Mouse (Mus musculus): ENCODE results near the gene Ptov1. TPM values are rescaled to one million over a fixed set of nuclear protein-coding genes. Genes with fewer than 3 reads are reported as not detected.
"Not testable (repeated sequence)": the region's sequence is repeated elsewhere in the genome, so short reads cannot be mapped to it uniquely, and the experiment has no call there.

Ptov1 gene
- total RNA-seq, 2 experiments from 2014 or later: 251 to 269 TPM

DNA sequence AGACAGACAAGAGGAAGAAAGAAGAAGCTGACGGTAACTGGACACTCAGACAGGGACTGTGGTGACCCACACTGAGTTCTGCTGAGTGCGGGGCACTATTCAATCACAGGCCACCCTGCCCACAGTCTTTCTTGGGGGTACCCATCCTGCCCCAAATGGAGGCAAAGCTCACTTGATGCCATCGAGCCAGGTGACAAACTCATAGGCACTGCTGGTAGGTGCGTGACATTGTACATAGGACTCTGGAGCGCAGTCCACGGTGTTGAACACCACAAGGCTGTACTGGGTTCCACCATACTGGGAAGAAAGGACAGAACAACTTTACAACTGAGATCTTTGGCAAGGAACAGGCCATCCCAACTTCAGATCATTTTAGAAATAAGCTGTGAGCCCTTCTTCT, 22.0 kb upstream of the Ptov1 start:
- no peak for DNase-seq (ENCODE audit: extremely low spot score in 1 of 2, low spot score in 2 of 2)
- intact Hi-C loops (cut with DNase I): no loop called here

DNA sequence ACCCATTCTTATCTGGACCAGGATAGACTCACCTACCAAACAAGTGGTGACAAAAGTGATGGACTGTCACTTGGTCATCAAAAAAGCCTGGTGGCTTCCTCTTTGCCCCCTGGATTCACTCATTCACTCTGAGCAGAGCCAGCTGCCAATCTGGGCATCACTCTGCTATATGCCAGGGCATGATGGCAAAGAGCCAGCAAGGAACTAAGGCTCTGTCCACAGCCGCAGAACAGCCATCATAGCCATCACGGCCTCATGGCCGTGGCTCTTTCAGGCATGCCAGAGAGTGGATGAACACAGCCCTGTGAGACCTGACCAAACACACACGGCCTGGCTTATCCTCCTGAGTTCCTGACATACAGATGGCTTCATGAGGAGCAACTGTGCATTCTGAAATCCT, 21.1 kb upstream of the Ptov1 start:
- intact Hi-C loops (cut with DNase I): no loop called here
- peak in 1 of 2 experiments; percentile 49 for DNase-seq (ENCODE audit: extremely low spot score in 1 of 2, low spot score in 2 of 2)

DNA sequence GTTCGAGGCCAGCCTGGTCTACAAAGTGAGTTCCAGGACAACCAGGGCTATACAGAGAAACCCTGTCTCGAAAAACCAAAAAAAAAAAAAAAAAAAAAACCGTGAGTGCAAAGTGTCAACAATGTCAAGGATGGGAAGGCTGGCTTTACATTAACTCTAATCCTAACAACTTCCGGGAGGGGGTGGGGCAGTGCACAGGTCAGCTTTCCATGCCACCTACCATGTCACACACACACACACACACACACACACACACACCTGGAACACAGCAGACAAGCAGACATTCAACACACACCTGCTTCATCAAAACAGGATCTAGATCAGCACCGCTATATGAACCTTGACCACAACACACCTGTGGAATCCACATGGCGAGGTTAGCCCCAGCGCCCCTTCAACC, 20.6 kb upstream of the Ptov1 start:
- intact Hi-C loops (cut with DNase I): no loop called here
- peak in 1 of 2 experiments; percentile 24 for DNase-seq (ENCODE audit: extremely low spot score in 1 of 2, low spot score in 2 of 2)

DNA sequence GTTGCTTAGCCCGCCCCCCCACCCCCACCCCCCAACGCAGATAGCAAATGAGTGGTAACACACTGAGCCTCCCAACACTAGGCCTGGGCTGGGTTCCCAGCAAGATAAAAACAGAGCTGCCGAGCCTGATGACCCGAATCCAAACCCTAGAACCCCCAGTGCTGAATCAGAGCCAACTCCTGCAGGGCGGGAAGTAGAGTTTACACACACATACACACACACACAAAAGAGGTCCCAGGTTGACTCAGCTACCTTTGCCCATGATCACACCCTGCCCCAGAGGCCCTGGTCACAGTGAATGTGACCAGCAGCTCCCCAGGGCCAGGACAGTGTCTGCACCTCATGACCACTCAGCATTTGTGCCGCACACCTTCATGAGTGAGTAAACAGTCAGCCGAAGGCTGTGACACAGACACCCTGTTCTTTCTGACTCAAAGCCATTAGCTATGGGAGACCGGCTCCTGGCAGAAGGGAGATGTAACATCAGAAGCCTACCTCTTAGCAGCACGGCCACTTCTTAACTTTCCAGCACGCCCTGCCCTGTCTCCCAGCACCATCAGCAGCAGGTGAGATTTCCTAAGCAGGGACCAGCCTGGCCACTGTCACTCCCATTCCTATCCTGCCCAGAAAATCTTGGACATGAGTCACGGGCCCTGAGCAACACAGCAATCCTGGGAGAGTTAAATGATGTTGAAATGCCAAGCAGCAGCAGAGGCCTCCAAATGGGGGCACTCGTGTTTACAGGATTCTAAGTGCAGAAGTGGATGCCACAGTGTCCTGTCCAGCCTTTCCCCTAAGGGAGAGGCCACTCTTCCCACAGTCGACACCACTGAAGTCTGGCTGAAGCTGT, 18.9 kb upstream of the Ptov1 start:
- DNase-seq (ENCODE audit: extremely low spot score in 1 of 2, low spot score in 2 of 2): peak in 1 of 2 experiments; percentile 34
- intact Hi-C loops (cut with DNase I): no loop called here

DNA sequence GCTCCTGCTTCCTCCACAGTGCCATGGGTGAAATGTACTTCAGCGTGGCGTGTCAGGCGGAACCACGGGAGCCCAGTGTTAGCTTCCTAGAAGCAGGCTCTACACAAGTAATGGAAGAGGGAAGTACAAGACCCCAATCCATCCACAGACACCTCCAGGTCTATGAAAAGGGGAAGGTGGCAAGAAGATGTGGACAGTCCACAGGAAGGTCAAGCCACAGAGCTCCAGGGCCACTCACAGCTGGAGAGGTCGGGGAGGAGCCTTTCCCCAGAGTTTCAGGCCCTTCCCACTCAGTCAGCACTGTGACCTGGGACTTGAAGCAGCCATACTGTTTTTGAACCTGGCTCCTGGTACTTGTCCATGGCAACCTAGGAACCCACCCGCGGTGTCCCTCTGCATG, 17.4 kb upstream of the Ptov1 start:
- intact Hi-C loops (cut with DNase I): no loop called here
- peak in 1 of 2 experiments; percentile 25 for DNase-seq (ENCODE audit: extremely low spot score in 1 of 2, low spot score in 2 of 2)

DNA sequence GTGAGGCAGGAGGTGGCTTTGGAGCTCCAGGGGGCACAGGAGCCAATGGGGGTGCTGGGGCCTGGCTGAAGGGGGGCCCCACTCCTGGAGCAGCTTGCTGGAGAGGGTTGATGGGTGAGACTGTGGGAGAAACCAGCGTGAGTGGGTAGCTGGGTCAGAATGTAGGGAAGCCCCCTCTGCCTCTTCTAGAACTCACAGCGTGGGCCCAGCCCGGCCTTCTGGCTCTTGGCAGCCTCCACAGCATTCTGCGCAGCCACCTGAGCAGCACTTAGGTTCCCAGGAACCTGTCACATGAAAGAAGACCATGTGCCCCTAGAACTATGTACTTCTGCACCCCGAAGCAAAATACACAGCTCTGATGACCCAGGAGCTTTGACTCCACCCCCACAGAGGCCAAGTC, 15.0 kb upstream of the Ptov1 start:
- DNase-seq (ENCODE audit: extremely low spot score in 1 of 2, low spot score in 2 of 2): no peak
- intact Hi-C loops (cut with DNase I): no loop called here

DNA sequence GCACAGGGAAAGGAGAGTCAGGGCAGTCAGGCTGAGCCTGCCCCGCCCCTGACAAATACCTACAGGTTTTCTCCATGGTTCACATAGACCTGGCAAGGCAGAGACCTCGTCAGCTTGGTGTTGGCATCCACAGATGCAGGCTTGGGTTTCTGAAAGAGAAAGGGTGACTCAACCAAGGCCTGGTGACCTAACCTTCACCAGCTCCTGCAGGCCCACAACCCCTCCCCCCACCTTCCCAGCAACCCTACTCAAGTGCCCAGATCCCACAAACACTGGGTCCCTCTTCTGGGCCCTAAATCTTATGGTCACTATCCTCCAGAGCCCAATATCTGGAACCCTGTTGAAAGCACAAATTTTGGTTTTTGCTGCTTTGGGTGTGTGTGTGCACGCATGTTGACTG, 13.4 kb upstream of the Ptov1 start:
- no peak for DNase-seq (ENCODE audit: extremely low spot score in 1 of 2, low spot score in 2 of 2)
- intact Hi-C loops (cut with DNase I): no loop called here

DNA sequence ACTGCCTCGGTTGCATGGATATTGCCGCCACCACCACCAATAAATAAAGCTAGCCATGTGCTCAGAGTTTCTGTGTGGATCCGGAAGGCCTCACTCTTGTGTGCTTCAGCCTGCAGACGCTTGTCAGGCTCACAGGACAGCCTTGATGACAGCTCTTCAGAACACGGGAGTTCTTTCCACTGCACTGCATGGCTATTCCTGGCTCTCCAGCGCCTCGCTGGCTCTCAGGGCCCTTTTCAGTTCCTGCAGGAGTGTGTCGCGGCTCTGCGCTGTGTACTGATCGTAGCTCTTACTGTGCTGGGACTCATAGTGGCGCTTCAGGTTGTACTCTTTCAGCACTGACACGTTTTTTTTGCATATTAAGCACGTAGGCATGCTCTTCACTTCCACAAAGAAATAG, 8.2 kb upstream of the Ptov1 start:
- DNase-seq (ENCODE audit: extremely low spot score in 1 of 2, low spot score in 2 of 2): no peak
- intact Hi-C loops (cut with DNase I): no loop called here

DNA sequence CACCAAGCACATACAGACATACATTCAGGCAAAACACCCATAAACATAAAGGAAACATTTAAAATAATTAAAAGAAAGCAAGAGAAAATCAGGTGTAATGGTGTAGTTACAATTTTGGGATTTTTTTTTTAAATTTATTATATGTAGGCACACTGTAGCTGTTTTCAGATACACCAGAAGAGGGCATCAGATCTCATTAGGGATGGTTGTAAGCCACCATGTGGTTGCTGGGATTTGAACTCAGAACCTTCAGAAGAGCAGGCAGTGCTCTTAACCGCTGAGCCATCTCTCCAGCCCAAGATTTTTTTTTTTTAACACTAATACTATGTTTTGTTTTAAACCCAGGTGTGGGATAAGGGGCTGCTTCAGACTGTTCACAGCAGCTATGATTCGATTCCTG, 2.2 kb upstream of the Ptov1 start:
- intact Hi-C loops (cut with DNase I); DNase-seq (ENCODE audit: extremely low spot score in 1 of 2, low spot score in 2 of 2): not testable (repeated sequence)

DNA sequence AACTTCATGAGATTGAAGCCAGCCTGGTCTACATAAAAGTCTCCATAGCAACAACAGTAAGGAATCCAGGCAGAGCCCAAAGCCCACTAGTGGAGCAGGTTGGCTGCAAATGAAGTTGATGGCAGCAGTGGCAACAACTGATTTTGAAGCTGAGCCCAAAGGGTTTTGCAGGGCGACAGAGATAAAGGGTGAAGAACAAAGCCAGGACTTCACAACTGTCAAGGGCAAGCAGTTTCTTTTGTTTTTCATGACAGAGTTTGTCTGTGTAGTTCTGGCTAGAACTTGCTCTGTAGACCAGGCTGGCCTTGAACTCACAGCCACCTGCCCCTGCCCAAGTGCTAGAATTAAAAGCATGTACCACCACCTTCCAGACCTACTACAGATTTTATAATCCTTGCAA, 1.6 kb upstream of the Ptov1 start:
- intact Hi-C loops (cut with DNase I): no loop called here
- DNase-seq (ENCODE audit: extremely low spot score in 1 of 2, low spot score in 2 of 2): no peak

DNA sequence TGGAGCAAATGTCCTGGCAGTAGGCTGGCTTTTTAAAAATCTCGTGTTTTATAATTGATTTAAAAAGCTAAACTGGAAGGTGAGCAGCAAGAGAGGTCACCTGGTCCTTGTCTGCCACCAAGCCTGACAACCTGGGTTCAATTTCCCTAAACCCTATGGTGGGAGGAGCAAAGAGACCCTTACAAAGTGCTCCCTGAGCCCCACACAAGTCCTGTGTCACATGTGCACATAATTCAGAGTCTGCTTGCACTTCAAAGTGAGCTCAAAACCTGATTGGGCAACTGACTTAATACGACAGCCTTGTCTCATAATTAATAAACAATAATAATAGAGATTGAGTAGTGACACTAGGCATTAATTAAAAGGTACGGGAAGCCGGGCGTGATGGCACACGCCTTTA, 1.0 kb upstream of the Ptov1 start:
- intact Hi-C loops (cut with DNase I): no loop called here
- no peak for DNase-seq (ENCODE audit: extremely low spot score in 1 of 2, low spot score in 2 of 2)

DNA sequence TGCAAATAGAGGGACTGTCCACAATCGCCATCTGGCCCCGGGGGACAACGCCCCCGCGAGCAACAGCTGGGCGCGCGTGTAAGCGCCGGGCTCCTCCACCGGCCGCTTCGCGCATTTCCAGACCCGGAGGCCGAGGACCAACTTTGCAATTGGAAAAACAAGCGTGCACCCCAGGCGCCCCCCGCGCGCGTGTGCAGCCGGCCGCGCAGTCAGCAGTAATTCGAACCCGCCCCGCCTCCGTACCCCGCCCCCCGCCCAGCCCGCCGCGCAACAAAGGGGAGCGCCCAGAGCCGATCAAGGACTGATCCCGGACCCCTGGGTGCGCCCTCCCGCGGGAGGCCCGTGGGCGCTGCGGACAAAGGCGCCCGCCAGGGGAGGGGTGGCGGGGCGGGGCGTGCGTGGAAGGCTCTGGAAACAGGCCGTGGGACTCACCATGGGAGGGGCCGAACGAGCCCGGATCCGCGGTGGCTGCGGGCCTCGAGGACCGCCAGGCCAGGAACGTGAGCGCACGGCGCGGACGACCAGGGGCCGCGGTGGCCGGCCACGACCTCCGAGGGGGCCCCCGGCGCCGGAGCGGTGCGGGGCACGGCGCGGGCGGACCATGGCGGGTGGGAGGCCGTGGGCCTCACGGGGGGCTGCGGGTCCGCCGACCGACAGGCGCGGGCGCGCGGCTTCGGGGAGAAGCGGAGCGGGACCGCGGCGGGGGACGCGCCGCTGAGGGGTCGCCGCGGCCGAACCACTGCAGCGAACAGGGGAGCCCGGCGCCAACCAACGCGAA, 480 bp downstream of the Ptov1 start:
- DNase-seq (ENCODE audit: extremely low spot score in 1 of 2, low spot score in 2 of 2): peak in 1 of 2 experiments; percentile 81
- intact Hi-C loops (cut with DNase I): no loop called here

DNA sequence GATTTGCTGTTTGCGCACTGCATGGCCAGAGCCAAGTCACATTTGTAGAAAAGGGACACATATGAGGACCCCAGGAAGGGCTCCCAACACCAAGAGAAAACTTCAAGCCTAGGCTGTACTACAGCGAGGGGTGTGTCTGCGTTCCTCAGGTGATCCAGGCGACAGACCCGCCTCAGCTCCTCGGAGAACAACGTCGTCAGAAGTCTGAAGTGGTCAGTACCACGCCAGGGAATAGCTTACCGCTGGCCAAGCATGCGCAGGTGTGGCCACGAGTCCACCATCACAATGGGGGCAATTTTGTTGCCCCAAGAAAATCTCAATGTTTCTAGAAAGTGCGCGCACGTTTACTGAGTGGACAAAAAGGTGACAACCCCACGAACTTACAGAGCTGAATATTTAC, 1.1 kb downstream of the Ptov1 start:
- intact Hi-C loops (cut with DNase I): no loop called here
- DNase-seq (ENCODE audit: extremely low spot score in 1 of 2, low spot score in 2 of 2): no peak

DNA sequence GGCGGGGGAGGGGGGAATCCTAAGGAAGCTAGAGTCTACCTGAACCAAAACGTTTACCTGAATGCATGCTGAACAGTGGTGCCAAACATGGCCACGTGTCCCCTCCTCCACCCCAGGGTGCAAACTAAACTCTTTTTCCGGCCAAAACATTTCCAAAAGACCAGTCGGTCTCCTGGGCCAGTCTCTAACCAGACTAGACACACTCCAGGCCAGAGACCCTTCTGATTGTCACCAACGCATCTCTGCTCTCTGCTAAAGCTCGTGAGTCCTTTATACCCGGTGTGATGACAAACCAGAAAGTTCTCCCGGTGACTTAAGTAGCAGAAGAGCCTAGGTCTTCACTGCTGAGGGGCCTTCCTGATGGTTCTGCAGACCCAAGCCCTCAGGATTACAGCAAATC, 1.8 kb downstream of the Ptov1 start:
- intact Hi-C loops (cut with DNase I): no loop called here
- no peak for DNase-seq (ENCODE audit: extremely low spot score in 1 of 2, low spot score in 2 of 2)

DNA sequence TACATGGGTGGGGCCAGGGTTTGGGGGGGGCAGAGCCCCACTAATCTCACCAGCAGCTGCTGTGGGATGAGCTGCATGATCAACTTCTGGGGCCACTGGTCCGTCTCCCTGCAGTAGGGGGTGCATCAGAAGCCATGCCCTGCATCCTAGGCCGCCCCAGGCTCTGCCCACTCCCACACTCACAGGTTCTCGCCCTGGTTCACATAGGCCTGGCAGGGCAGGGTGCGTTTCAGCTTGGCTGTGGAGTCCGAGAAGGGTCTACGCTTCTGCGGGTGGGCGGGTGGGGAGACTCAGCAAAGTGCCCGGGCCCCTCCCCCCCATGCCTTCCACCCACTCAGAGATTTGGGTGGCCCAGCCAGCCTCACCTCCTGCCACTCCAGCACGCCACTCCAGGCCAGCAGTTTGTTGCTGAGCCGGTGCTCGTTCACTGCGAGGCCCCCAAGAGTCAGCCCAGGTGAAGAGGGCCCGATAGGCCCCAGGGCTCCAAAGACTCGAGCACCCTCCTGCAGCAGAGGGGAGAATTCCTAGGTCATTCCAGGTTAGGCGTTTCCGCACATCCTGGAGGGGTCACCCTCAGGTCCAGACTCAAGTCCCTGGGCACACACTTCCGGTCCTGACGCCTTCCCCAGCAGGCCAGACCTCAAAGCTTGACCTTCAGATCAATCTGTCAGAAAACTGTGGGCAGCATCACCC, 2.4 kb downstream of the Ptov1 start:
- DNase-seq (ENCODE audit: extremely low spot score in 1 of 2, low spot score in 2 of 2): no peak
- intact Hi-C loops (cut with DNase I): no loop called here

DNA sequence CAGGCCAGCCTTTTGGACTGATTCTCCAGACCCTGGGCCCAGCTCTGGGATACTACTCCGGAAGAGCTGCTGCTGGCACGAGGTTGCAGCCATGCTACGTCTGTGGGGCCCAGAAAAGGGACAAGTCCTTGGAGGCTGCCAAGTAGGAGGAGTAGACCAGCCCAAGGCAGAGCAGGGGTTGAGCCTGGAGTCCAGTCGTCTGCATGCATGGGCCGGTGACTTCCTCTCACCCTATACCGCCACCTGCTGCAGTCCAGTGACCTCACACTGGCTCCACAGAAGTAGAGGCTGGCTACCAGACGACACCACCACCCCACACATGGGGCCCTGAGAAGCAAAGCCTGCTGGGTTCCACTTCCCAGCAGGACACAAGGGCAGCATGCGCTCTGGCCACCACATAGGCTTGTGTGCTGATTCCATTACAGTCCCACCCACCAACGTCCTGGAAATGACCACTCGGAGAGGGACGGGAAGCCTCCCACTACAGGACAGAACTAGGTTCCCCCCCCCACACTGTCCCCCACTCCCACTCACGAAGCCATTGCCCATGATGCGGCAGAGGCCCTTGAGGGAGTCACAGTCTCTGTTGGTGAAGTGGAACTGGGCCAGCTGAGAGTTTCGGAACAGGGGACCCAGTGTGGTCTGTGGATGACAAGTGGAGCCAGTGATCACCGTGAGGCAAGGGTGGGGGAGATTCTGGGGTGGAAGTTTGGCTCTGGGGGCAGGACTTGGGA, 3.1 kb downstream of the Ptov1 start:
- intact Hi-C loops (cut with DNase I): no loop called here
- peak in 1 of 2 experiments; percentile 79 for DNase-seq (ENCODE audit: extremely low spot score in 1 of 2, low spot score in 2 of 2)

DNA sequence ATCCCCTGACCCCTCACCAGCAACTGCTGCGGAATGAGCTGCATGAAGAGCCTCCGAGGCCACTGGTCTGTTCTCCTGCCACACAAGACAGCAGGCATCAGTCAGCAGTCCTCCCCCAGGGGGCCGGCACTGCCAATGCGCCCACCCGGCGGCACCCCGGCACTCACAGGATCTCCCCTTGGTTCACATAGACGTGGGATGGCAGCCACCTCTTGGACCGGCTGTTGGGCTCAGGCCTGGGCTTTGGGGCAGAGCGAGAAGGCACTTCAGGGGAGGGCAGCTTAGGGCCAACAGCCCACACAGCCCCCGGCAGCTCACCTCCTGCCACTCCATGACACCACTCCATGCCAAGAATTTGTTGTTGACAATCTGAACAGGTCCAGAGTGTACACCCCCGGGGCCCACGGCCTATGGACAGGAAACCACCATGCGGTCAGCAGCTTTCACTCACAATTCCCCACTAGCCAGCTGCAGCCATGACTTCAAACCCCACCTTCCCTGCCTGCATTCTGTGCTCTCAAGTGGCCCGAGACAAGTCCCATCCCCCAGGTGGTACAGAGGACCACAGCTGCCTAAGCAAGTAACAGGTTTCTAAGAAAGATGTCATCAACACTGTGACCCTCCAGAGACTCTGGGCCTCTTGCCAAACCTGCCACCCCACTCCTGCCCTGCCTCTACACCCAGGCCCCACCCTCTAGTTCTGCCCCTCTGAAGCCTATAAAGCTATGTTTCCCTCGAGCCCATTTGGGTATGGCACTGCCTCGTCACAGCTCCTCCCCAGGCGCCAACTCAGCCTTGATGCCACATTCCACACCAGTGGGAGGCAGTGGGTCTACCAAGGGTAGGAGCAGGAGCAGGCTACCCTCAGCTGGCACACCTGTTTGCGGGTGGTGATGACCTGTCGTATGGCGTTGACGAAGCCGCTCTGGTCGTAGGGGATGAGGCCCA, 4.7 kb downstream of the Ptov1 start:
- DNase-seq (ENCODE audit: extremely low spot score in 1 of 2, low spot score in 2 of 2): peak in 1 of 2 experiments; percentile 61
- intact Hi-C loops (cut with DNase I): no loop called here

DNA sequence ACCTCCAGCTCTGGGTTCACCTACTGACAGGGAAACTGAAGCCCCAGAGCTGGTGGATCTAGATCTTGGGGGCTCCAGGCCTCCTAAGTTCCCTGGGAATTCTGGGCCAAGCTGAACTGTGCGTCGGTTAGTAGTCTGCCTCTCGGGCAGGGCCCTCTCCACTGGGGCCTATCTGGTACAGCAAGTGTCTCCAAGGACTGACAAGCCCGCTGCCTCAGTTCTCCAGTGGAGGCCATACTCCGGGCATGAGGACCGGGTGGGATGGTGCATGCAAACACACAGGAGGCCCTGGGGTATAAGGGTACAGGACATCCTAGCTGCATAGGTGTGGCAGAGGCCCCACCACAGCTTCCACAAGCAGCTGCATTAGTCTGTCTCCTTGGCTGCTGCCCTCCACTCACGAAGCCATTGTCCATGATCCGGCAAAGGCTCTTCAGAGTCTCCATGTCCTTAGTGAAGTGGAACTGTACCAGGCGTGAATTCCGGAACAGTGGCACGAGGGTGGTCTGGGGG, 5.5 kb downstream of the Ptov1 start:
- no peak for DNase-seq (ENCODE audit: extremely low spot score in 1 of 2, low spot score in 2 of 2)
- intact Hi-C loops (cut with DNase I): no loop called here
